Mouse (Mus musculus): ENCODE data around the gene Gm20458. TPM values are rescaled to one million over a fixed set of nuclear protein-coding genes. Genes with fewer than 3 reads are reported as not detected.

The Gm20458 gene
- total and polyA plus RNA-seq, 2 experiments: 0.46 to 14.2 TPM

DNA sequence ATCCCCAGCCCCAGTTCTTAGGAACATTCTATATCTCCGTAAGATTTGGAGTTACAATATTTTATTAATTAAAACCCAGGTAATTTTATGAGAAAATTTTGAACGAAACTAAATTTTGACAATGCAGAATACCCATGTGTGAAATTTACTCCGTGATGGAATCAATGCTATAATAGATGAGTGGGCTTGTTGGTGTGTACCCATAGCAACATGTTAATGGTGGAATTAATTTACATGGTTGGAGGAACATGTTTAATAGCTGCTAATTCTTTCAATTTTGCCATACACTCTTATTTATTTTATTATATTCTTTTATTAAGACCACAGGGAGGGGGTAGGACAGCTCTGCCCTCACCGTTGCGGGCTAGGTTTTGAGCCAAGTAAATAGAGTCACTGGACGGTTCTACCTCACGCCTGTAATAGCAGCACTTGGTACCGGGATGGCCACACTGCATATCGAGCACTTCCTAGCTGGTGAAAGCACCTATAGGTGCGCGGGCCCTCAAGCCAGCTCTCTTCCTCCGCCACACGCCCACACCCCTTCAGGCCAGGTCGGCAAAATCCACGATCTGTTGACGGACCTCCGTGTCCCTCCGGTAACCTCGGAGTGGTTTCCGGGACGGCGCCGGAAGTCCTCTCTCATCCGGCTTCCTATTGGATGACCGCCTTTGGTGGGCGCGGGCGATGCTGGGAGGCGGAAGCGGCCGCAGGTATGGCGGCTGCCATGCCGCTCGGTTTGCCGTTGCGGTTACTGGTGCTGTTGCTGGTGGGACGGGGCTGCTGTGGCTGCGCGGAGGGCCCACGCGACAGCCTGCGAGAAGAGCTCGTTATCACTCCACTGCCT is 36.3 kb downstream of the Gm20458 start, which contains the start of gene Pigt:
Pigt (plus strand) TSS at position 674 of the 844 bp plus-strand sequence.
- Histone ChIP-seq H3K79me2 (ENCODE audit: control insufficient read depth, insufficient read depth, low read length) (peaks cover 6% of the 10 kb centered on the region; the same call in 1 of the 2 replicates), H3K4me1 (ENCODE audit: control insufficient read depth, insufficient read depth, low read length) (no peaks in the 10 kb centered on the region; the same call in 1 of the 2 replicates), H3K36me3 (ENCODE audit: control insufficient read depth, insufficient read depth, low read length) (peaks cover 4% of the 10 kb centered on the region; the same call in 1 of the 2 replicates), H3K27me3 (ENCODE audit: control insufficient read depth, insufficient read depth, low read length) (no peaks in the 10 kb centered on the region), H3K4me3 (ENCODE audit: insufficient read depth, low read depth, low read length) (peak within 1 kb of the TSS; percentile 89), H3K27ac (replicated peaks; ENCODE audit: insufficient read depth, low read depth, low read length) (peak within 1 kb of the TSS; percentile 77), H3K9ac (ENCODE audit: low read depth, low read length) (peak within 1 kb of the TSS; percentile 86)
- 4% methylated on average over 43 of the region's 43 CpGs for WGBS
- peak; percentile 65 for DNase-seq (ENCODE audit: extremely low read depth, low read depth, low spot score)
- peak; percentile 79 for TF ChIP-seq POLR2A (IDR thresholded peaks at IDR 0.05; ENCODE audit: extremely low read depth, insufficient read depth, low read length)
- TF ChIP-seq CTCF (IDR thresholded peaks at IDR 0.05; ENCODE audit: low read depth, low read length): no peak

DNA sequence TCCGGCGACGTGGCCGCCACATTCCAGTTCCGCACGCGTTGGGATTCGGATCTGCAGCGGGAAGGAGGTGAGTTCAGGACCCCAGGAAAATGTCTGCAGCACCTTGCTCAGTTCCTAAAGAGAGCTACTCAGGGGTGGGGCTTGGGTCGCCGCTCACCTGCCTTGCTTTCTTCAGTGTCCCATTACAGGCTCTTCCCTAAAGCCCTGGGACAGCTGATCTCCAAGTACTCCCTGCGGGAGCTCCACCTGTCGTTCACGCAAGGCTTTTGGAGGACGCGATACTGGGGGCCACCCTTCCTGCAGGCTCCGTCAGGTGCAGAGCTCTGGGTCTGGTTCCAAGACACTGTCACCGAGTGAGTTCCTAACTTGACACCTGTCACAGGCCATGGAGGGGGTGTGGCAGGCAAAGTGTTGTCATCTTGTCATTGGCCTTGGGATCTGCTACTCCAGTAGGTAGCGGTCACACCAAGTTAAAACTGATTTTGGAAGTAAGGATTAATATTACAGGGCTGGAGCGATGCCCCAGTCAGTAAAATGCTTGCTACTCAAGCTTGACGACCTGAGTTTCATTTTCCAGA is 37.0 kb downstream of the Gm20458 start:
- no peaks in the 10 kb centered on the region for H3K27me3 ChIP-seq (ENCODE audit: control insufficient read depth, insufficient read depth, low read length)
- H3K4me3 ChIP-seq (ENCODE audit: insufficient read depth, low read depth, low read length): peak overlapping the region; percentile 89
- peak; percentile 18 for DNase-seq (ENCODE audit: extremely low read depth, low read depth, low spot score)
- no peaks in the 10 kb centered on the region; the same call in 1 of the 2 replicates for H3K4me1 ChIP-seq (ENCODE audit: control insufficient read depth, insufficient read depth, low read length)
- TF ChIP-seq POLR2A (IDR thresholded peaks at IDR 0.05; ENCODE audit: extremely low read depth, insufficient read depth, low read length): no peak
- 0 out of 2 replicates have a peak, but pooled peaks have one; percentile 9 for TF ChIP-seq CTCF (IDR thresholded peaks at IDR 0.05; ENCODE audit: low read depth, low read length)
- H3K79me2 ChIP-seq (ENCODE audit: control insufficient read depth, insufficient read depth, low read length): peaks cover 6% of the 10 kb centered on the region; the same call in 1 of the 2 replicates
- H3K9ac ChIP-seq (ENCODE audit: low read depth, low read length): peak overlapping the region; percentile 86
- H3K27ac ChIP-seq (replicated peaks; ENCODE audit: insufficient read depth, low read depth, low read length): peak overlapping the region; percentile 9; the same call in 1 of the 2 replicates
- WGBS: 2% methylated on average over 21 of the region's 21 CpGs
- peaks cover 7% of the 10 kb centered on the region; the same call in 1 of the 2 replicates for H3K36me3 ChIP-seq (ENCODE audit: control insufficient read depth, insufficient read depth, low read length)

DNA sequence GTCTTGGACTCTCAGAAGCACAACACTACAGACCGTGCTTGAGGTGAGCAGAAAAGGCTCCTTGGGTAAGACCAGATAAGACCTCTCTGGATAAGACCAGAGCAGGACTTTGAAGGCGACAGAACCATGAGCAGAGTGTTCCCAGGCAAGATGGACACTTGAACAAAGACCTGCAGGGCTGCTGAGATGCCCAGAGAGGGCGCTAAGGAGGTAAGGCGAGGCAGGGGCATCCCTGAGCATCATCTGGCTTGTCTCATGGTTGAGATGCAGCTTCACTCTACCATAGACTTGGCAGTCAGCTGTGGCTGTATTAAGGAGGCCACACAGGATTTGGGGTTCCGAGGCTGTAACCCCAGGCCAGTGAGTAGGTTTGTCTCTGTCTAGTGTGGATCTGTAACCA is 38.5 kb downstream of the Gm20458 start:
- Histone ChIP-seq H3K9ac (ENCODE audit: low read depth, low read length) (no peak overlapping the region), H3K4me3 (ENCODE audit: insufficient read depth, low read depth, low read length) (no peak overlapping the region), H3K27ac (replicated peaks; ENCODE audit: insufficient read depth, low read depth, low read length) (no peak overlapping the region), H3K4me1 (ENCODE audit: control insufficient read depth, insufficient read depth, low read length) (no peaks in the 10 kb centered on the region; the same call in 1 of the 2 replicates), H3K79me2 (ENCODE audit: control insufficient read depth, insufficient read depth, low read length) (peaks cover 6% of the 10 kb centered on the region; the same call in 1 of the 2 replicates), H3K36me3 (ENCODE audit: control insufficient read depth, insufficient read depth, low read length) (peaks cover 21% of the 10 kb centered on the region; the same call in 1 of the 2 replicates), H3K27me3 (ENCODE audit: control insufficient read depth, insufficient read depth, low read length) (no peaks in the 10 kb centered on the region)
- WGBS: 85% methylated on average over 5 of the region's 5 CpGs
- DNase-seq (ENCODE audit: extremely low read depth, low read depth, low spot score): no peak
- peak; percentile 43 for TF ChIP-seq CTCF (IDR thresholded peaks at IDR 0.05; ENCODE audit: low read depth, low read length)
- no peak for TF ChIP-seq POLR2A (IDR thresholded peaks at IDR 0.05; ENCODE audit: extremely low read depth, insufficient read depth, low read length)

DNA sequence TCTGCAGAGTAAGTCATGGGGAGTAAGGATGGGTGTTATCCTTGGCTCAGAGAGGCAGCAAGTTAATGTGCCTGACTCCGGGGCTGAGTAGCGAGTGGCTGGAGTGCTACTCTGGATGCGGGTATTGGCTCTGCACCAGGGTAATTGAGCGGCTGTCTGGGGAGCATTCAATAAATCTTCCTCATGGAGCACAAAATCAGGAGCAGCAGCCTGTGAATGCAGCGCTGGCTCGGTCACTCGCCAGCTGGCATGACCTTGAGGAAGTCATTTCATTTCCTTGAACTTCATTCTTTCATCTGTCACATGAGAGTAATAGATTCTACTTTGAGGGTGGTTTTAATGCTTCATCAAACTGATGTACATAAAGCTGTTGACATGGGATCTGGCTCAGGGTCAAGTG is 39.7 kb downstream of the Gm20458 start:
- WGBS: 88% methylated on average over 7 of the region's 7 CpGs
- DNase-seq (ENCODE audit: extremely low read depth, low read depth, low spot score): no peak
- H3K27ac ChIP-seq (replicated peaks; ENCODE audit: insufficient read depth, low read depth, low read length): no peak overlapping the region

DNA sequence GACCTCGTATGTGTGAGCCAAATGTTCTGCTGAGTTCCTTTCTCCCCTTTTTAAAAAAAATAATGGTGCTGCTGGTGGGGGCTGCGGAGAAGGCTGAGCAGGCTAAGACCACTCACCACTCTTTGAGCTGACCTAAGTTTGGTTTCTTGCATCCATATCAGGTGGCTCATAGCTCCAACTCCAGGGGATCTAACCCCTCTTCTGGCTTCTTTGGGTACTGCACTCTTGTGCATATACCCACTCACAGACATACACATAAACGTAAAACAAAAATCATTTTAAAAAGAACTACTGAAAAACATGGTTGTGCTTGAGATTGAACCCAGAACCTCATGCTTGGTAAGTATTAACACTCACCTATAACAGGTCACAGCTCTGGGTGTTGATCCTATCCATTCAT is 44.2 kb downstream of the Gm20458 start:
- no peak overlapping the region for H3K4me3 ChIP-seq (ENCODE audit: insufficient read depth, low read depth, low read length)
- WGBS: 94% methylated on average over 3 of the region's 3 CpGs
- no peak for DNase-seq (ENCODE audit: extremely low read depth, low read depth, low spot score)
- H3K27me3 ChIP-seq (ENCODE audit: control insufficient read depth, insufficient read depth, low read length): no peaks in the 10 kb centered on the region
- H3K27ac ChIP-seq (replicated peaks; ENCODE audit: insufficient read depth, low read depth, low read length): peak overlapping the region; percentile 70
- H3K4me1 ChIP-seq (ENCODE audit: control insufficient read depth, insufficient read depth, low read length): peaks cover 9% of the 10 kb centered on the region
- no peak for TF ChIP-seq CTCF (IDR thresholded peaks at IDR 0.05; ENCODE audit: low read depth, low read length)
- TF ChIP-seq POLR2A (IDR thresholded peaks at IDR 0.05; ENCODE audit: extremely low read depth, insufficient read depth, low read length): no peak
- H3K9ac ChIP-seq (ENCODE audit: low read depth, low read length): no peak overlapping the region
- H3K36me3 ChIP-seq (ENCODE audit: control insufficient read depth, insufficient read depth, low read length): peaks cover 26% of the 10 kb centered on the region; the same call in 1 of the 2 replicates
- no peaks in the 10 kb centered on the region for H3K79me2 ChIP-seq (ENCODE audit: control insufficient read depth, insufficient read depth, low read length)

More for the DNA sequence above, 39.7 kb downstream of the Gm20458 start:
- TF ChIP-seq CTCF (IDR thresholded peaks at IDR 0.05; ENCODE audit: low read depth, low read length) (no peak), POLR2A (IDR thresholded peaks at IDR 0.05; ENCODE audit: extremely low read depth, insufficient read depth, low read length) (no peak)
- peaks cover 26% of the 10 kb centered on the region; the same call in 1 of the 2 replicates for H3K36me3 ChIP-seq (ENCODE audit: control insufficient read depth, insufficient read depth, low read length)
- H3K4me3 ChIP-seq (ENCODE audit: insufficient read depth, low read depth, low read length): no peak overlapping the region
- no peak overlapping the region for H3K9ac ChIP-seq (ENCODE audit: low read depth, low read length)
- peaks cover 3% of the 10 kb centered on the region for H3K4me1 ChIP-seq (ENCODE audit: control insufficient read depth, insufficient read depth, low read length)
- peaks cover 6% of the 10 kb centered on the region; the same call in 1 of the 2 replicates for H3K79me2 ChIP-seq (ENCODE audit: control insufficient read depth, insufficient read depth, low read length)
- no peaks in the 10 kb centered on the region for H3K27me3 ChIP-seq (ENCODE audit: control insufficient read depth, insufficient read depth, low read length)
